Mouse (Mus musculus) ES-Bruce4 (cell line): Measurements from ENCODE around the gene Tmub2.

Source experiments
- CTCF ChIP-seq: IDR thresholded peaks from one replicate; pipeline ENCODE4 v1.8.1; 2011; ENCODE audit warnings: low read depth, low read length
- POLR2A ChIP-seq: IDR thresholded peaks from one replicate; pipeline ENCODE4 v1.8.1; 2011; ENCODE audit warnings: low read length; ENCODE audit not compliant: insufficient read depth

DNA sequence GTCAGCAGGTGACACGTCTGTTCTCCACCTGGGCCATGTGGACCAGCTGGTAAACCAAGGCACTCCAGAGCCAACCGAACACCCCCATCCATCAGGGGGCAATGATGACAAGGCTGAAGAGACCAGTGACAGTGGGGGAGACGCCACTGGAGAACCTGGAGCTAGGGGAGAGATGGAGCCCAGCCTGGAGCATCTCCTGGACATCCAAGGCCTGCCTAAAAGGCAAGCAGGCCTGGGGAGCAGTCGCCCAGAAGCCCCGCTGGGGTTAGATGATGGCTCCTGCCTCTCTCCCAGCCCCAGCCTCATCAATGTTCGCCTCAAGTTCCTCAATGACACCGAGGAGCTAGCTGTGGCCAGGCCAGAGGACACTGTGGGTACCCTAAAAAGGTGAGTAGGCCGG lies 2.8 kb downstream of the Tmub2 start:
- TF ChIP-seq POLR2A, result no peak
- no peak for TF ChIP-seq CTCF
